Mouse (Mus musculus) stomach, postnatal 0 days (tissue): ENCODE results near the gene Tpst1. TPM values are rescaled to one million over a fixed set of nuclear protein-coding genes. Genes with fewer than 3 reads are reported as not detected.

ENCODE experiments used
- ATAC-seq: fragments of 200-750 bp; cut with Nextera tagmentation; 2 replicates; pipeline ENCODE4 v1.8.0; 2017; ENCODE audit not compliant: low FRiP score, low TSS enrichment
- DNase-seq: peaks from one replicate; pipeline ENCODE4 v3.0.0-alpha.2; 2016; ENCODE audit warnings: low spot score
- H3K27ac ChIP-seq: fragments of 300-500 bp; sonication (generic); replicated peaks from 2 replicates; pipeline ENCODE4 v1.5.1; 2014; ENCODE audit warnings: mild to moderate bottlenecking, control low read depth
- H3K27me3 ChIP-seq: fragments of 300-500 bp; sonication (generic); 2 replicates; pipeline ENCODE4 v1.6.1; 2014; ENCODE audit warnings: low read length; ENCODE audit not compliant: control insufficient read depth, insufficient read depth
- H3K36me3 ChIP-seq: fragments of 300-500 bp; sonication (generic); 2 replicates; pipeline ENCODE4 v1.6.1; 2014; ENCODE audit warnings: low read length, mixed read lengths; ENCODE audit not compliant: control insufficient read depth, insufficient read depth
- H3K4me1 ChIP-seq: fragments of 300-500 bp; sonication (generic); replicated peaks from 2 replicates; pipeline ENCODE4 v1.6.1; 2014; ENCODE audit warnings: antibody characterized with exemption; ENCODE audit not compliant: control insufficient read depth, insufficient read depth
- H3K4me2 ChIP-seq: fragments of 300-500 bp; sonication (generic); replicated peaks from 2 replicates; pipeline ENCODE4 v1.6.1; 2014; ENCODE audit warnings: low read depth, mild to moderate bottlenecking, control low read depth, moderate library complexity
- H3K4me3 ChIP-seq: fragments of 300-500 bp; sonication (generic); 2 replicates; pipeline ENCODE4 v1.5.1; 2014; ENCODE audit warnings: low read depth, low read length, control low read depth
- H3K9ac ChIP-seq: fragments of 300-500 bp; sonication (generic); 2 replicates; pipeline ENCODE4 v1.6.1; 2014; ENCODE audit warnings: mild to moderate bottlenecking, low read length, control low read depth, mixed read lengths
- H3K9me3 ChIP-seq: fragments of 300-500 bp; sonication (generic); 2 replicates; pipeline ENCODE4 v1.6.1; 2016; ENCODE audit warnings: low read length; ENCODE audit not compliant: control insufficient read depth
- CTCF ChIP-seq: IDR thresholded peaks from 2 replicates; pipeline ENCODE4 v1.5.1; 2016; ENCODE audit warnings: antibody characterized with exemption, low read depth, mild to moderate bottlenecking, moderate library complexity
- EP300 ChIP-seq: optimal IDR thresholded peaks from 2 replicates; pipeline ENCODE3; 2016; ENCODE audit warnings: antibody characterized with exemption
- WGBS: fragments of 180-500 bp; shearing (Covaris S2); extraction: QIAGEN DNeasy Blood & Tissue Kit; methylation state at CpG from one replicate; pipeline ENCODE4 v1.1.7; 2014; 5-methylcytosine and 5-hydroxymethylcytosine counted together
- polyA plus RNA-seq: library from polyadenylated mRNA; unstranded; fragments of >200 nt; fragmentation: Nextera tagmentation; extraction: Ambion mirVana; gene quantifications from 2 replicates; pipeline ENCODE4 v1.2.1, GENCODE M21; 2015

The Tpst1 gene
- polyA plus RNA-seq, 1 experiment from 2014 or later, result 44.5 TPM

- TF ChIP-seq EP300 (no peak), CTCF (no peak)
- ATAC-seq, result no peak
- H3K9ac ChIP-seq, result no peak overlapping the region
- H3K4me2 ChIP-seq, result no peak overlapping the region
- no peak overlapping the region for H3K27ac ChIP-seq
- peaks cover 11% of the 10 kb centered on the region; the same call in 1 of the 2 replicates for H3K36me3 ChIP-seq
- DNase-seq, result no peak
- H3K27me3 ChIP-seq, result no peaks in the 10 kb centered on the region
- H3K4me1 ChIP-seq, result no peaks in the 10 kb centered on the region
- WGBS, result 87% methylated on average over 4 of the region's 4 CpGs
- H3K4me3 ChIP-seq, result no peak overlapping the region
- H3K9me3 ChIP-seq, result no peaks in the 10 kb centered on the region
Observed at GRCm38 (mm10) chr5:130041262-130041661, 31.9 kb upstream of the Tpst1 start.

GRCm38 (mm10) chr5:130043741-130044140 is 29.4 kb upstream of the Tpst1 start:
- no peak for DNase-seq
- Histone ChIP-seq H3K36me3 (peaks cover 11% of the 10 kb centered on the region; the same call in 1 of the 2 replicates), H3K27ac (no peak overlapping the region), H3K9me3 (no peaks in the 10 kb centered on the region), H3K9ac (no peak overlapping the region), H3K27me3 (no peaks in the 10 kb centered on the region), H3K4me3 (no peak overlapping the region), H3K4me2 (no peak overlapping the region), H3K4me1 (no peaks in the 10 kb centered on the region)
- WGBS, result 77% methylated on average over 3 of the region's 3 CpGs
- ATAC-seq, result no peak
- no peak for TF ChIP-seq EP300

- Histone ChIP-seq H3K9me3 (no peaks in the 10 kb centered on the region), H3K27me3 (no peaks in the 10 kb centered on the region), H3K4me2 (no peak overlapping the region), H3K27ac (no peak overlapping the region), H3K9ac (no peak overlapping the region), H3K4me3 (no peak overlapping the region), H3K4me1 (no peaks in the 10 kb centered on the region), H3K36me3 (peaks cover 11% of the 10 kb centered on the region; the same call in 1 of the 2 replicates)
- ATAC-seq (peak; percentile 50; the same call in 1 of the 2 replicates), DNase-seq (peak; percentile 50)
- 42% methylated on average over 7 of the region's 7 CpGs for WGBS
- no peak for TF ChIP-seq EP300
- TF ChIP-seq CTCF, result peak; percentile 89
Observed at GRCm38 (mm10) chr5:130044201-130044695, 28.9 kb upstream of the Tpst1 start.

- Histone ChIP-seq H3K4me3 (no peak overlapping the region), H3K9me3 (no peaks in the 10 kb centered on the region), H3K36me3 (peaks cover 6% of the 10 kb centered on the region; the same call in 1 of the 2 replicates), H3K27me3 (no peaks in the 10 kb centered on the region), H3K27ac (no peak overlapping the region), H3K4me2 (no peak overlapping the region), H3K4me1 (no peaks in the 10 kb centered on the region), H3K9ac (no peak overlapping the region)
- ATAC-seq, result no peak
- 85% methylated on average over 7 of the region's 7 CpGs for WGBS
- TF ChIP-seq CTCF (no peak), EP300 (no peak)
- no peak for DNase-seq
Observed at GRCm38 (mm10) chr5:130046100-130046499, 27.0 kb upstream of the Tpst1 start.

GRCm38 (mm10) chr5:130046589-130046988 is 26.5 kb upstream of the Tpst1 start:
- Histone ChIP-seq H3K4me1 (no peaks in the 10 kb centered on the region), H3K9me3 (no peaks in the 10 kb centered on the region), H3K4me2 (no peak overlapping the region), H3K27ac (no peak overlapping the region), H3K4me3 (no peak overlapping the region), H3K36me3 (peaks cover 4% of the 10 kb centered on the region; the same call in 1 of the 2 replicates), H3K27me3 (no peaks in the 10 kb centered on the region), H3K9ac (no peak overlapping the region)
- 91% methylated on average over 10 of the region's 10 CpGs for WGBS
- TF ChIP-seq CTCF (no peak), EP300 (no peak)
- no peak for DNase-seq
- no peak for ATAC-seq

- no peak overlapping the region for H3K9ac ChIP-seq
- DNase-seq (no peak), ATAC-seq (no peak)
- H3K4me3 ChIP-seq, result no peak overlapping the region
- no peak overlapping the region for H3K27ac ChIP-seq
- 75% methylated on average over 6 of the region's 6 CpGs for WGBS
- peaks cover 4% of the 10 kb centered on the region; the same call in 1 of the 2 replicates for H3K36me3 ChIP-seq
- TF ChIP-seq CTCF (peak; percentile 51), EP300 (no peak)
- no peaks in the 10 kb centered on the region for H3K27me3 ChIP-seq
- no peak overlapping the region for H3K4me2 ChIP-seq
- no peaks in the 10 kb centered on the region for H3K4me1 ChIP-seq
- H3K9me3 ChIP-seq, result no peaks in the 10 kb centered on the region
Observed at GRCm38 (mm10) chr5:130047013-130047412, 26.1 kb upstream of the Tpst1 start.
